Mouse (Mus musculus) midbrain, embryonic 16.5 days (tissue): ENCODE data around the gene Limd1. TPM values are rescaled to one million over a fixed set of nuclear protein-coding genes. Genes with fewer than 3 reads are reported as not detected.
A peak's percentile ranks its signal among the peaks of the same experiment; 100 is the strongest.

Experiments
- ATAC-seq: fragments of 200-750 bp; cut with Nextera tagmentation; 2 replicates; pipeline ENCODE4 v1.8.0; 2017; ENCODE audit warnings: moderate TSS enrichment
- H3K27ac ChIP-seq: fragments of 300-500 bp; sonication (generic); 2 replicates; pipeline ENCODE4 v1.5.1; 2014; ENCODE audit warnings: mild to moderate bottlenecking, low read length, mixed read lengths
- H3K27me3 ChIP-seq: fragments of 300-500 bp; sonication (generic); 2 replicates; pipeline ENCODE4 v1.6.1; 2014; ENCODE audit warnings: low read depth, low read length, mixed read lengths; ENCODE audit not compliant: control insufficient read depth, insufficient read depth
- H3K36me3 ChIP-seq: fragments of 300-500 bp; sonication (generic); 2 replicates; pipeline ENCODE4 v1.6.1; 2014; ENCODE audit warnings: mild to moderate bottlenecking, low read length, moderate library complexity, mixed read lengths; ENCODE audit not compliant: control insufficient read depth, insufficient read depth
- H3K4me1 ChIP-seq: fragments of 300-500 bp; sonication (generic); 2 replicates; pipeline ENCODE4 v1.6.1; 2014; ENCODE audit warnings: mild to moderate bottlenecking, low read length, mixed read lengths; ENCODE audit not compliant: control insufficient read depth, insufficient read depth
- H3K4me2 ChIP-seq: fragments of 300-500 bp; sonication (generic); 2 replicates; pipeline ENCODE4 v1.6.1; 2014; ENCODE audit warnings: mild to moderate bottlenecking, low read length, mixed read lengths
- H3K4me3 ChIP-seq: fragments of 300-500 bp; sonication (generic); 2 replicates; pipeline ENCODE4 v1.5.1; 2014; ENCODE audit warnings: low read depth, mild to moderate bottlenecking, low read length, moderate library complexity, mixed read lengths
- H3K9ac ChIP-seq: fragments of 300-500 bp; sonication (generic); 2 replicates; pipeline ENCODE4 v1.6.1; 2014; ENCODE audit warnings: low read depth, low read length, mixed read lengths
- H3K9me3 ChIP-seq: fragments of 300-500 bp; sonication (generic); replicated peaks from 2 replicates; pipeline ENCODE4 v1.6.1; 2014; ENCODE audit warnings: mild to moderate bottlenecking, low read length, mixed read lengths; ENCODE audit not compliant: control insufficient read depth, poor library complexity, severe bottlenecking
- WGBS: fragments of 180-500 bp; shearing (Covaris S2); extraction: QIAGEN DNeasy Blood & Tissue Kit; methylation state at CpG from one replicate; pipeline ENCODE4 v1.1.7; 2014; 5-methylcytosine and 5-hydroxymethylcytosine counted together
- polyA plus RNA-seq: library from polyadenylated mRNA; unstranded; fragments of >200 nt; fragmentation: Nextera tagmentation; extraction: Ambion mirVana; gene quantifications from 2 replicates; pipeline ENCODE4 v1.2.1, GENCODE M21; 2015

Gene Limd1
- polyA plus RNA-seq, 1 experiment from 2014 or later, result 10.2 TPM

DNA sequence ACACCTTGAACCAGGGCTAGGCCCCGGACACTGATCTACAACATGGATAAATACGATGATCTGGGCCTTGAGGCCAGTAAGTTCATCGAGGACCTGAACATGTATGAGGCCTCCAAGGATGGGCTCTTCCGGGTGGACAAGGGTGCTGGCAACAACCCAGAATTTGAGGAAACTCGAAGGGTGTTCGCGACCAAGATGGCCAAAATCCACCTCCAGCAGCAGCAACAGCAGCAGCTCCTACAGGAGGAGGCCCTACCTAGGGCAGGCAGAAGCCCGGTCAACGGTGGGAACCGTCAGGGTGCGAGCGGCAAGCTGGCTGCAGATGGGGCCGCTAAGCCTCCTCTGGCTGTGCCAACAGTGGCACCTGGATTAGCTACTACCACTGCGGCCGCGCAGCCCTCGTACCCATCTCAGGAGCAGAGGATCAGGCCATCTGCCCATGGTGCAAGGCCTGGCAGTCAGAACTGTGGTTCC, 727 bp downstream of the Limd1 start:
- Histone ChIP-seq H3K36me3 (no peaks in the 10 kb centered on the region), H3K27me3 (no peaks in the 10 kb centered on the region), H3K4me1 (peaks cover 6% of the 10 kb centered on the region), H3K27ac (no peak overlapping the region), H3K4me3 (peak overlapping the region; percentile 57), H3K9ac (peak overlapping the region; percentile 61; the same call in 1 of the 2 replicates), H3K9me3 (no peaks in the 10 kb centered on the region), H3K4me2 (peak overlapping the region; percentile 75)
- WGBS, result 27% methylated on average over 17 of the region's 17 CpGs
- 0 out of 2 replicates have a peak, but pooled peaks have one; percentile 25 for ATAC-seq

DNA sequence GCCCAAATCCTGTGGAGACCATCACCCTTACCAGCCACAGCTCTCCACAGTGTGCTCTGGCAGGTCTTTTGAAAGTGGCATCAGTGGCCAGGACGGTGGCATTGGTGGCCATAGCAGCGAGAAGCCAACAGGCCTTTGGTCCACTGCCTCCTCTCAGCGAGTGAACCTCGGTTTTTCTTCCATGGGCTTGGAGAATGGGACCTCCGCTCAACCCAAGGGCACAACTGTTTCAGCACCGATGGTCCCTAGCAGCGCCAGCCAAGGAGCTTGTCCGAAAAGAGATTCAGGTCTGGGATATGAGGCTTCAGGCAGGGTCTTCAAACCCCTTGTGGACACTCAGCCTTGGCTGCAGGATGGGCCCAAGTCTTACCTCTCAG, 1.4 kb downstream of the Limd1 start:
- Histone ChIP-seq H3K4me3 (0 out of 2 replicates have a peak overlapping the region, but pooled peaks have one; percentile 57), H3K9ac (no peak overlapping the region)
- WGBS, result 90% methylated on average over 8 of the region's 8 CpGs

DNA sequence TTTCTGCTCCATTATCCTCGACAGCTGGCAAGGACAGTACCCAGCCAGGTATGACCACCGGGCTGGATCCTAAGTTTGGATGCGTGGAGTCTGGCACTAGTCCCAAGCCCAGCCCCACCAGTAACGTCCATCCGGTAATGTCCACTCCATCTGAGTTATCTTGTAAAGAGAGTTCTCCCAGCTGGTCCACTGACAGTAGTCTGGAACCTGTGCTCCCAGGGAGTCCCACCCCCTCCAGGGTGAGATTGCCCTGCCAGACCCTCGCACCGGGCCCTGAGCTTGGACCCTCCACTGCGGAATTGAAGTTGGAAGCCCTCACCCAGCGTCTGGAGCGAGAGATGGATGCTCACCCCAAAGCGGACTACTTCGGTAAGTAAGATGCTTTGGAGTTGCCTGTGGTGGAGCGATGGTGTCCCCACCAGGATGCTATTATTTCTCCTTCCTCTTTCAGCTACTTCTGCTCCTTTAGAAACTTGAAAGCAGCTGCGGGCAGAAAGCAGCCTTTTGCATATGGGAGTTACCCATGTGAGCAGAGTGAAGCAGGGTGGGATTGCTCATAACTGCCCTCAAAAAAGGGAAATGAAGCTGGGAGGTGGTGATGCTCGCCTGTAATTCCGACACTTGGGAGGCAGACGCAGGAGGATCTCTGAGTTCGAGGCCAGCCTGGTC, 1.9 kb downstream of the Limd1 start:
- Histone ChIP-seq H3K4me2 (peak overlapping the region; percentile 75), H3K27me3 (no peaks in the 10 kb centered on the region), H3K9me3 (no peaks in the 10 kb centered on the region), H3K4me1 (peaks cover 6% of the 10 kb centered on the region), H3K9ac (no peak overlapping the region), H3K4me3 (no peak overlapping the region), H3K36me3 (no peaks in the 10 kb centered on the region), H3K27ac (no peak overlapping the region)
- WGBS, result 84% methylated on average over 18 of the region's 18 CpGs
- ATAC-seq, result no peak

More for the DNA sequence above, 1.4 kb downstream of the Limd1 start:
- no peak for ATAC-seq
- Histone ChIP-seq H3K36me3 (no peaks in the 10 kb centered on the region), H3K9me3 (no peaks in the 10 kb centered on the region), H3K4me2 (peak overlapping the region; percentile 75), H3K27ac (no peak overlapping the region), H3K27me3 (no peaks in the 10 kb centered on the region), H3K4me1 (peaks cover 6% of the 10 kb centered on the region)

DNA sequence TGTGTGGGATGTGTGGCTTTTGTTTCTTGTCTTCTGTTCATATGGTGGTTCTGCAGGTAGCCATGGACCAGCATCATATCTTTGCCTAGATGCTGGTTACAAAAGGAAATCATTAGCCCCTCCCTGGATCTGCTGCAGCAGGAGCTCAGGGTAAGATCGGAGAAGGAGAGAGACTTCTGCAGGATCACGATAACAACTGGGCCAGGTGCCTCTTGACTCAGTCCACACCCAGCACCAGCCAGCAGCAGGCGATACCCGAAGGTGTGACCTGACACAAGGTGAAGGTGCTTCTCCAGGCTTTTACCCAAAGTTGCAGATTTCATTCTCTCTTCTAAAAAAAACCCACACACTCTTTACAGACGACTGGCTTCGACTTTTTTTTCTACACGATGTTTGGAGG, 2.6 kb downstream of the Limd1 start:
- Histone ChIP-seq H3K4me2 (no peak overlapping the region), H3K9ac (no peak overlapping the region), H3K27ac (no peak overlapping the region), H3K9me3 (no peaks in the 10 kb centered on the region), H3K4me3 (no peak overlapping the region), H3K36me3 (no peaks in the 10 kb centered on the region), H3K4me1 (peaks cover 6% of the 10 kb centered on the region), H3K27me3 (no peaks in the 10 kb centered on the region)
- no peak for ATAC-seq
- WGBS, result 81% methylated on average over 7 of the region's 7 CpGs

DNA sequence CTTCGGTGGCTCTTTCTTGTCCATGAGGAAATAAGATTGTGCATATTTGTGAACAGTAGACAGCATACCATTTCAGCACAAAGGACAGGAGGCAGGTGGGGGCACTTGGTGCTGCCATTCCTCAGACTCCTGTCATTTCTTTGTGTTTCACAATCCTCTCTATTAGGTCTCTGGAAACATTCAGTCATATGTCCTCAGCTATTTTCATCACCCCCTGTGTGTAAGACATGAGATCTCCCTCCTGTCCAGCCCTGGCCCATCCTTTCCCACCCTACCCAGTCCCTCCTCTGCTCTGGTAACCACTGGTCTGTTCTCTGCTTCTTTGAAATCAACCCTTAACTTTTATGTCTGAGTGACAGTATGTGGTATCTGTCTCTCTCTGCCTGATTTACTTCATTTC, 5.1 kb downstream of the Limd1 start:
- no peak overlapping the region for H3K27ac ChIP-seq
- no peaks in the 10 kb centered on the region for H3K27me3 ChIP-seq
- H3K9me3 ChIP-seq, result no peaks in the 10 kb centered on the region
- H3K4me3 ChIP-seq, result no peak overlapping the region
- H3K4me1 ChIP-seq, result peaks cover 6% of the 10 kb centered on the region
- H3K9ac ChIP-seq, result no peak overlapping the region
- WGBS, result 92% methylated on average over 1 of the region's 1 CpGs
- no peak for ATAC-seq
- H3K4me2 ChIP-seq, result no peak overlapping the region
- H3K36me3 ChIP-seq, result no peaks in the 10 kb centered on the region

DNA sequence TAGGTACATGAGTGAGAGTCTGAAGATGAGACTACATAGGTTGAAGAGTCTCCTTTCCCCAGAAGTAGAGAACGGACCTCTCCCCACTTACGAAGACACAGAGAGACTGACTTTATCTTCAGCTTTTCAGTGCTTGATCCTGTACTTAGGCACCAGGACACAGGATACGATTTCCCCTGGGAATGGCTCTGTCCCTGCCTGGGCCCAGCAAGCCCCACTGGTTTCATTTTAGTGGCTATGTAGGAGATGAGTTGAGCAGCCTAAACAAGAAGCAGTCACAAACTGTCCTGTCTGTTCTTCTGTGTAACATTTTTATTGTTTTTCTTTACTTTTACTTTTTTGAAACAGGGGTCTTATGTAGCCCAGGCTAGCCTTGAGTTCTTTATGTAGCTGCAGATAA, 6.3 kb downstream of the Limd1 start:
- H3K4me3 ChIP-seq, result no peak overlapping the region
- no peak overlapping the region for H3K9ac ChIP-seq
- H3K36me3 ChIP-seq, result no peaks in the 10 kb centered on the region
- ATAC-seq, result no peak
- H3K9me3 ChIP-seq, result no peaks in the 10 kb centered on the region
- H3K27me3 ChIP-seq, result no peaks in the 10 kb centered on the region
- WGBS, result 94% methylated on average over 3 of the region's 3 CpGs
- H3K4me1 ChIP-seq, result peaks cover 3% of the 10 kb centered on the region; the same call in 1 of the 2 replicates
- no peak overlapping the region for H3K27ac ChIP-seq
- H3K4me2 ChIP-seq, result no peak overlapping the region

DNA sequence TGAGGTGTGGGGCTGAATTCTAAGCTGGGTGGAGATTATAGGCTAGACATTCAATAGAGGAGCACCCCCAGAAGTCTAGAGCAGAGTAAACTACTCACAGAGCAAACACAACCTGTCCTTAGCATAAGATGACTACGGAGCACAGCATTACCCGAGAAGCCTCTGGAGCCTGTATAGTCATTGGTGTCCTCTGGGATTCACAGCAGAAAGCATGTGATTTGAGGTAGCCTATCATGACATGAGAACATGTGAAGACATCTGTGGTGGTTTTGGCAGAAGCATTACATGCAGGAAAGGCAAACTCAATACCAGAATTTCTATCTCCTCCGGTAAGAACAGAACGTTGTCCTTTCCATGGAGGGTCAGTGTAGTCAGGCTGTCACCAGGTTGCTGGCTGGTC, 7.1 kb downstream of the Limd1 start:
- WGBS, result 93% methylated on average over 4 of the region's 4 CpGs
- H3K4me1 ChIP-seq, result peaks cover 3% of the 10 kb centered on the region; the same call in 1 of the 2 replicates
- no peak overlapping the region for H3K9ac ChIP-seq
- H3K27ac ChIP-seq, result no peak overlapping the region
- no peaks in the 10 kb centered on the region for H3K9me3 ChIP-seq
- H3K36me3 ChIP-seq, result no peaks in the 10 kb centered on the region
- H3K27me3 ChIP-seq, result no peaks in the 10 kb centered on the region
- no peak overlapping the region for H3K4me3 ChIP-seq
- no peak overlapping the region for H3K4me2 ChIP-seq
- no peak for ATAC-seq

DNA sequence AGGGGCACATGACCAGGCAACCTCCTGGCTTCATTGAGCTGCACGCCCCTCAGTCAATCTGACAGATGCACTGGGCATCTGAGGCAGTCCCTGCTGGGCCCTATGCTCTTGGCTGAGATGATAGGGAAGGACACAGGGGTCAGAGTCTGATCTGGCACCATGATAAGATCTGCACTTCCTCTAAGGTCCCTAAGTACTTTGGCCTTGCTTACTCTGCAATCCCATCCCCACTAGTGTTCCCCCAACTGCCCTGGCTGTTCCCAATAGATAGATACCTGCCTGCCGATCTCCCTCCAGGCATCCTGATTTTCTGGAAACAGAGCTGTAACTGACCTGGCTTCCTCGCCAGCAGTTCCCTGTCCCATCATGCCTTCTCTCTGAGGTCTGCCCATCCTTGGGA, 8.1 kb downstream of the Limd1 start:
- no peak for ATAC-seq
- H3K4me1 ChIP-seq, result peaks cover 3% of the 10 kb centered on the region; the same call in 1 of the 2 replicates
- no peaks in the 10 kb centered on the region for H3K27me3 ChIP-seq
- no peak overlapping the region for H3K27ac ChIP-seq
- H3K36me3 ChIP-seq, result no peaks in the 10 kb centered on the region
- no peaks in the 10 kb centered on the region for H3K9me3 ChIP-seq
- no peak overlapping the region for H3K4me2 ChIP-seq
- H3K4me3 ChIP-seq, result no peak overlapping the region
- 80% methylated on average over 3 of the region's 3 CpGs for WGBS
- H3K9ac ChIP-seq, result no peak overlapping the region

DNA sequence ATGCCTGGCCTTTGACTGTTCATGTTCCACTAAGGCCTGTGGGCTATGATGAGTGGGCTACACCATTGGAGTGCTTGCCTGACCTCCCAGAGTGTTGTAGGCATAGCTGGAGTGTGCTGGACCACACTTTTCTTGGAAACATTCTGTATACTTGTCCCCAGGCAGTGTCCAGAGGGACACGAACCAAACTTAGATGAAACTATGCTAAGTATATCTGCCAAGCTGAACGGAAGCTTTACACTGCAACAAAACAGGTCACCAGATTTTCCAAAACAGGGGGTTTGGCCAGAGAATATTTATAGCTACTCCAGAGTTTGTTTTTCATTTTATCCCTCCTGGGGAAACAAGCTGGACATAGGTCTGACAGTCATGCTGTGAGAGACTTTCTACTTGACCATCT, 10.6 kb downstream of the Limd1 start:
- H3K4me1 ChIP-seq, result peaks cover 4% of the 10 kb centered on the region; the same call in 1 of the 2 replicates
- no peaks in the 10 kb centered on the region for H3K27me3 ChIP-seq
- no peak for ATAC-seq
- WGBS, result 91% methylated on average over 2 of the region's 2 CpGs
- H3K9me3 ChIP-seq, result no peaks in the 10 kb centered on the region
- H3K36me3 ChIP-seq, result no peaks in the 10 kb centered on the region
- no peak overlapping the region for H3K9ac ChIP-seq
- H3K27ac ChIP-seq, result no peak overlapping the region
- no peak overlapping the region for H3K4me3 ChIP-seq
- H3K4me2 ChIP-seq, result no peak overlapping the region
